Mouse (Mus musculus) heart, postnatal 0 days (tissue): ENCODE data around the gene Ms4a1. TPM values are rescaled to one million over a fixed set of nuclear protein-coding genes. Genes with fewer than 3 reads are reported as not detected.

Experiments
- ATAC-seq: fragments of 200-750 bp; cut with Nextera tagmentation; 2 replicates; pipeline ENCODE4 v1.8.0; 2017; ENCODE audit warnings: low read depth, moderate number of reproducible peaks, moderate library complexity; ENCODE audit not compliant: insufficient read depth
- DNase-seq: peaks from one replicate; pipeline ENCODE4 v3.0.0-alpha.2; 2016; ENCODE audit warnings: low spot score
- H3K27ac ChIP-seq: fragments of 300-500 bp; sonication (generic); 2 replicates; pipeline ENCODE4 v1.5.1; 2014; ENCODE audit warnings: low read depth, mild to moderate bottlenecking
- H3K27me3 ChIP-seq: fragments of 300-500 bp; sonication (generic); 2 replicates; pipeline ENCODE4 v1.6.1; 2014; ENCODE audit warnings: low read length, mixed read lengths; ENCODE audit not compliant: control insufficient read depth, insufficient read depth
- H3K36me3 ChIP-seq: fragments of 300-500 bp; sonication (generic); replicated peaks from 2 replicates; pipeline ENCODE4 v1.6.1; 2014; ENCODE audit warnings: low read length, mixed read lengths; ENCODE audit not compliant: control insufficient read depth, insufficient read depth
- H3K4me1 ChIP-seq: fragments of 300-500 bp; sonication (generic); 2 replicates; pipeline ENCODE4 v1.6.1; 2014; ENCODE audit warnings: antibody characterized with exemption; ENCODE audit not compliant: control insufficient read depth, insufficient read depth
- H3K4me2 ChIP-seq: fragments of 300-500 bp; sonication (generic); 2 replicates; pipeline ENCODE4 v1.6.1; 2014; ENCODE audit warnings: low read depth, mild to moderate bottlenecking, low read length, moderate library complexity
- H3K4me3 ChIP-seq: fragments of 300-500 bp; sonication (generic); 2 replicates; pipeline ENCODE4 v1.5.1; 2014; ENCODE audit warnings: low read depth, low read length
- H3K9ac ChIP-seq: fragments of 300-500 bp; sonication (generic); replicated peaks from 2 replicates; pipeline ENCODE4 v1.6.1; 2014; ENCODE audit warnings: low read depth, low read length, mixed read lengths
- H3K9me3 ChIP-seq: fragments of 300-500 bp; sonication (generic); replicated peaks from 2 replicates; pipeline ENCODE4 v1.6.1; 2016; ENCODE audit warnings: low read length; ENCODE audit not compliant: control insufficient read depth
- CTCF ChIP-seq: IDR thresholded peaks from 2 replicates; pipeline ENCODE4 v1.5.1; 2016; ENCODE audit warnings: antibody characterized with exemption, control low read depth, low read depth
- EP300 ChIP-seq: IDR thresholded peaks from 2 replicates; pipeline ENCODE4 v1.6.1; 2016; ENCODE audit warnings: antibody characterized with exemption, low read depth
- WGBS: fragments of 180-500 bp; shearing (Covaris S2); extraction: QIAGEN DNeasy Blood & Tissue Kit; methylation state at CpG from one replicate; pipeline ENCODE4 v1.1.7; 2014; 5-methylcytosine and 5-hydroxymethylcytosine counted together
- polyA plus RNA-seq: library from polyadenylated mRNA; unstranded; fragments of >200 nt; fragmentation: Nextera tagmentation; extraction: Ambion mirVana; gene quantifications from 2 replicates; pipeline ENCODE4 v1.2.1, GENCODE M21; 2015
- total RNA-seq: library from RNA; depleted of rRNA; stranded (reverse); fragments of >200 nt; gene quantifications from 2 replicates; pipeline ENCODE4 v1.2.3, GENCODE M21; 2014; ENCODE audit warnings: low replicate concordance; rRNA removed

Ms4a1 gene
- total and polyA plus RNA-seq, 2 experiments from 2014 or later = 0.25 to 0.61 TPM

- Histone ChIP-seq H3K36me3 (no peaks in the 10 kb centered on the region), H3K4me1 (no peaks in the 10 kb centered on the region), H3K9me3 (no peaks in the 10 kb centered on the region), H3K4me2 (no peak overlapping the region), H3K4me3 (no peak overlapping the region), H3K27me3 (no peaks in the 10 kb centered on the region), H3K9ac (no peak overlapping the region), H3K27ac (no peak overlapping the region)
- ATAC-seq = no peak
- TF ChIP-seq EP300 = no peak
- no peak for TF ChIP-seq CTCF
- WGBS = 55% methylated on average over 5 of the region's 5 CpGs
- DNase-seq = no peak
These were observed 30.9 kb downstream of the Ms4a1 start for GRCm38 (mm10) chr19:11234921-11235735.

- Histone ChIP-seq H3K4me2 (no peak overlapping the region), H3K27ac (no peak overlapping the region), H3K9ac (no peak overlapping the region), H3K4me1 (no peaks in the 10 kb centered on the region), H3K36me3 (no peaks in the 10 kb centered on the region), H3K27me3 (no peaks in the 10 kb centered on the region), H3K9me3 (no peaks in the 10 kb centered on the region), H3K4me3 (no peak overlapping the region)
- no peak for DNase-seq
- WGBS = 54% methylated on average over 5 of the region's 5 CpGs
- ATAC-seq = no peak
- TF ChIP-seq EP300 (no peak), CTCF (no peak)
These were observed 31.8 kb downstream of the Ms4a1 start for GRCm38 (mm10) chr19:11234244-11234643.

GRCm38 (mm10) chr19:11232348-11232747, 33.7 kb downstream of the Ms4a1 start, which contains the start of gene Ms4a12:
Ms4a12 (minus strand) TSS chr19:11232448.
- H3K27me3 ChIP-seq = no peaks in the 10 kb centered on the region
- H3K4me2 ChIP-seq = no peak within 1 kb of the TSS
- 57% methylated on average over 5 of the region's 5 CpGs for WGBS
- DNase-seq (no peak), ATAC-seq (no peak)
- H3K27ac ChIP-seq = no peak within 1 kb of the TSS
- H3K4me3 ChIP-seq = no peak within 1 kb of the TSS
- H3K36me3 ChIP-seq = no peaks in the 10 kb centered on the region
- no peaks in the 10 kb centered on the region for H3K9me3 ChIP-seq
- no peak within 1 kb of the TSS for H3K9ac ChIP-seq
- H3K4me1 ChIP-seq = no peaks in the 10 kb centered on the region
- TF ChIP-seq EP300 = no peak
- no peak for TF ChIP-seq CTCF

Other genes starting within 250 kb of the Ms4a1 start
- not detected in 2 replicates for gene Ms4a18, start 248.2 kb downstream of the Ms4a1 start, total RNA-seq
- gene Ms4a18, start 248.2 kb downstream of the Ms4a1 start, polyA plus RNA-seq = not detected in 2 replicates
- gene Ms4a8a, start 185.1 kb downstream of the Ms4a1 start, total RNA-seq = not detected in 2 replicates
- not detected in 2 replicates for gene Ms4a8a, start 185.1 kb downstream of the Ms4a1 start, polyA plus RNA-seq
- not detected in 2 replicates for gene 1700017D01Rik, start 135.4 kb downstream of the Ms4a1 start, total RNA-seq
- gene 1700017D01Rik, start 135.4 kb downstream of the Ms4a1 start, polyA plus RNA-seq = not detected in 2 replicates
- not detected in 2 replicates for gene 1700025F22Rik, start 100.9 kb downstream of the Ms4a1 start, total RNA-seq
- gene 1700025F22Rik, start 100.9 kb downstream of the Ms4a1 start, polyA plus RNA-seq = not detected in 2 replicates
- gene Ms4a13, start 69.5 kb downstream of the Ms4a1 start, total RNA-seq = not detected in 2 replicates
- gene Ms4a13, start 69.5 kb downstream of the Ms4a1 start, polyA plus RNA-seq = not detected in 2 replicates
- not detected in 2 replicates for gene Ms4a12, start 33.8 kb downstream of the Ms4a1 start, total RNA-seq
- gene Ms4a12, start 33.8 kb downstream of the Ms4a1 start, polyA plus RNA-seq = not detected in 2 replicates
- gene Ms4a5, start 17.6 kb upstream of the Ms4a1 start, total RNA-seq = not detected in 2 replicates
- not detected in 2 replicates for gene Ms4a5, start 17.6 kb upstream of the Ms4a1 start, polyA plus RNA-seq
- not detected in 2 replicates for gene Ms4a14, start 48.2 kb upstream of the Ms4a1 start, total RNA-seq
- 0.03 and 0.04 TPM in 2 replicates for gene Ms4a14, start 48.2 kb upstream of the Ms4a1 start, polyA plus RNA-seq
- 1.9 TPM in 1 of 2 replicates, not detected in the other for gene Ms4a7, start 69.9 kb upstream of the Ms4a1 start, total RNA-seq
- 5.6 and 5.8 TPM in 2 replicates for gene Ms4a7, start 69.9 kb upstream of the Ms4a1 start, polyA plus RNA-seq
- gene Ms4a4a, start 109.3 kb upstream of the Ms4a1 start, total RNA-seq = 3.4 TPM in 1 of 2 replicates, not detected in the other
- 3.2 and 3.7 TPM in 2 replicates for gene Ms4a4a, start 109.3 kb upstream of the Ms4a1 start, polyA plus RNA-seq
- 0.46 TPM in 1 of 2 replicates, not detected in the other for gene Ms4a4c, start 138.5 kb upstream of the Ms4a1 start, total RNA-seq
- gene Ms4a4c, start 138.5 kb upstream of the Ms4a1 start, polyA plus RNA-seq = 0.65 and 0.94 TPM in 2 replicates
- 0.19 TPM in 1 of 2 replicates, not detected in the other for gene Ms4a4b, start 177.3 kb upstream of the Ms4a1 start, total RNA-seq
- gene Ms4a4b, start 177.3 kb upstream of the Ms4a1 start, polyA plus RNA-seq = 0.23 and 0.30 TPM in 2 replicates
- gene Ms4a6c, start 203.1 kb upstream of the Ms4a1 start, total RNA-seq = 1.4 and 14.5 TPM in 2 replicates
- 4.0 and 4.1 TPM in 2 replicates for gene Ms4a6c, start 203.1 kb upstream of the Ms4a1 start, polyA plus RNA-seq
- gene Gm8369, start 219.7 kb upstream of the Ms4a1 start, total RNA-seq = not detected in 2 replicates
- gene Gm8369, start 219.7 kb upstream of the Ms4a1 start, polyA plus RNA-seq = 0.08 TPM in 1 of 2 replicates, not detected in the other